Mouse (Mus musculus) heart, embryonic 16.5 days (tissue): Measurements from ENCODE around the gene Serpinb5. TPM values are rescaled to one million over a fixed set of nuclear protein-coding genes. Genes with fewer than 3 reads are reported as not detected.

Experiments
- ATAC-seq: fragments of 200-750 bp; cut with Nextera tagmentation; replicated peaks from 2 replicates; pipeline ENCODE4 v1.8.0; 2017; ENCODE audit warnings: moderate number of reproducible peaks; ENCODE audit not compliant: insufficient read depth, low FRiP score; ENCODE audit errors: extremely low read depth
- H3K27ac ChIP-seq: fragments of 300-500 bp; sonication (generic); 2 replicates; pipeline ENCODE4 v1.5.1; 2014; ENCODE audit warnings: mild to moderate bottlenecking, low read length, control low read depth, moderate library complexity
- H3K27me3 ChIP-seq: fragments of 300-500 bp; sonication (generic); 2 replicates; pipeline ENCODE4 v1.6.1; 2014; ENCODE audit warnings: low read length, mixed read lengths; ENCODE audit not compliant: control insufficient read depth, insufficient read depth
- H3K36me3 ChIP-seq: fragments of 300-500 bp; sonication (generic); 2 replicates; pipeline ENCODE4 v1.6.1; 2014; ENCODE audit not compliant: control insufficient read depth, insufficient read depth
- H3K4me1 ChIP-seq: fragments of 300-500 bp; sonication (generic); 2 replicates; pipeline ENCODE4 v1.6.1; 2014; ENCODE audit warnings: low read length, mixed read lengths; ENCODE audit not compliant: control insufficient read depth, insufficient read depth
- H3K4me2 ChIP-seq: fragments of 300-500 bp; sonication (generic); 2 replicates; pipeline ENCODE4 v1.6.1; 2014; ENCODE audit warnings: low read depth, mild to moderate bottlenecking, control low read depth, low read length
- H3K4me3 ChIP-seq: fragments of 300-500 bp; sonication (generic); 2 replicates; pipeline ENCODE4 v1.5.1; 2014; ENCODE audit warnings: mild to moderate bottlenecking, control low read depth, low read length
- H3K9ac ChIP-seq: fragments of 300-500 bp; sonication (generic); 2 replicates; pipeline ENCODE4 v1.6.1; 2014; ENCODE audit warnings: low read length, control low read depth
- H3K9me3 ChIP-seq: fragments of 300-500 bp; sonication (generic); replicated peaks from 2 replicates; pipeline ENCODE4 v1.6.1; 2016; ENCODE audit warnings: low read length; ENCODE audit not compliant: control insufficient read depth
- WGBS: fragments of 180-500 bp; shearing (Covaris S2); extraction: QIAGEN DNeasy Blood & Tissue Kit; methylation state at CpG from one replicate; pipeline ENCODE4 v1.1.7; 2014; 5-methylcytosine and 5-hydroxymethylcytosine counted together
- polyA plus RNA-seq: library from polyadenylated mRNA; unstranded; fragments of >200 nt; fragmentation: Nextera tagmentation; extraction: Ambion mirVana; gene quantifications from 2 replicates; pipeline ENCODE4 v1.2.1, GENCODE M21; 2015

Serpinb5 gene
- polyA plus RNA-seq, 1 experiment from 2014 or later: 0.29 TPM

DNA sequence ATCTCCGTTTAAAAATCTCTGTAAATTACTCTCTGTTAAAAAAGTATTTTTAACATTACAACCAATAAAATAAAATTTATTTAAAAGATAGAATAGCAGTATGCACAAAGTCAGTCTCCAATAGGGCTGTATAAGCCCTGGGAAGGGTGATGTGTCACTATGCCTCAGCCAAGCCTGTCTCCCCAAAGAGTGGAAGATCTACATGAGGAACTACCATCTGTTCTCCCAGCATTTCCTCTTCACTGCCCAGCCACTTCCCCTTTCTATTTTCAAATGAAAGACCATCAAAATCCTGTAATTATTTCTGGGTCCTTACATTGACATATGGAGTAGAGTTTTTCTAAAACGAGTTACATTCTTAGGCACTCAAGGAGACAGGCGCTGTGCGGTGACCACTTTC lies 71.0 kb downstream of the Serpinb5 start:
- no peak overlapping the region for H3K4me3 ChIP-seq
- no peaks in the 10 kb centered on the region for H3K27me3 ChIP-seq
- no peak overlapping the region for H3K27ac ChIP-seq
- no peaks in the 10 kb centered on the region for H3K9me3 ChIP-seq
- no peak overlapping the region for H3K4me2 ChIP-seq
- WGBS: 65% methylated on average over 4 of the region's 4 CpGs
- H3K36me3 ChIP-seq: no peaks in the 10 kb centered on the region
- H3K4me1 ChIP-seq: no peaks in the 10 kb centered on the region
- no peak for ATAC-seq
- H3K9ac ChIP-seq: no peak overlapping the region

Other genes starting within 250 kb of the Serpinb5 start
- 9.3 and 10.4 TPM in 2 replicates for gene Bcl2, start 146.9 kb upstream of the Serpinb5 start, polyA plus RNA-seq
- gene Kdsr, start 101.4 kb upstream of the Serpinb5 start, polyA plus RNA-seq: 10.1 and 10.9 TPM in 2 replicates
- gene Vps4b, start 64.4 kb upstream of the Serpinb5 start, polyA plus RNA-seq: 39.2 and 52.2 TPM in 2 replicates
- gene Serpinb12, start 73.3 kb downstream of the Serpinb5 start, polyA plus RNA-seq: 0.37 and 0.56 TPM in 2 replicates
- not detected in 2 replicates for gene Serpinb13, start 119.8 kb downstream of the Serpinb5 start, polyA plus RNA-seq
- gene Serpinb3a, start 191.1 kb downstream of the Serpinb5 start, polyA plus RNA-seq: 0.17 and 0.28 TPM in 2 replicates
- gene Serpinb3d, start 222.3 kb downstream of the Serpinb5 start, polyA plus RNA-seq: not detected in 2 replicates